Mouse (Mus musculus): Measurements from ENCODE around the gene Rom1. TPM values are rescaled to one million over a fixed set of nuclear protein-coding genes. Genes with fewer than 3 reads are reported as not detected.
A peak's percentile ranks its signal among the peaks of the same experiment; 100 is the strongest.
"Not testable (repeated sequence)": the region's sequence is repeated elsewhere in the genome, so short reads cannot be mapped to it uniquely, and the experiment has no call there.

Rom1 gene
- 3.9 and 4.9 TPM in 2 replicates for polyA plus RNA-seq (2015; fragmentation: Nextera tagmentation; extraction: Ambion mirVana)

- H3K9ac ChIP-seq: peak within 1 kb of the TSS; percentile 78
- peak within 1 kb of the TSS; percentile 81 for H3K4me3 ChIP-seq (replicated peaks)
- no peaks in the 10 kb centered on the region for H3K9me3 ChIP-seq (replicated peaks)
- WGBS: under 1% methylated on average over 66 of the region's 74 CpGs
- peak; percentile 87 for ATAC-seq (replicated peaks; ENCODE audit: low FRiP score)
- H3K4me1 ChIP-seq: peaks cover 26% of the 10 kb centered on the region
- peak within 1 kb of the TSS; percentile 78 for H3K4me2 ChIP-seq
- no peaks in the 10 kb centered on the region for H3K27me3 ChIP-seq
- peaks cover 56% of the 10 kb centered on the region for H3K36me3 ChIP-seq
- peak within 1 kb of the TSS; percentile 90 for H3K27ac ChIP-seq
Observed at GRCm38 (mm10) chr19:8929224-8930088, at the start of gene Rom1, which contains the start of gene Eml3. Gene Rom1 (minus strand): TSS chr19:8929356. Gene Eml3 (plus strand): TSS chr19:8929552.

GRCm38 (mm10) chr19:8976535-8976934 lies 47.4 kb upstream of the Rom1 start:
- H3K27ac ChIP-seq: peak overlapping the region; percentile 5; the same call in 1 of the 2 replicates
- H3K9me3 ChIP-seq (replicated peaks): no peaks in the 10 kb centered on the region
- H3K4me2 ChIP-seq: no peak overlapping the region
- no peaks in the 10 kb centered on the region for H3K27me3 ChIP-seq
- H3K4me3 ChIP-seq (replicated peaks): no peak overlapping the region
- peak; percentile 87; the same call in 1 of the 2 replicates for ATAC-seq (replicated peaks; ENCODE audit: low FRiP score)
- H3K4me1 ChIP-seq: peaks cover 6% of the 10 kb centered on the region; the same call in 1 of the 2 replicates
- WGBS: 39% methylated on average over 3 of the region's 3 CpGs
- no peak overlapping the region for H3K9ac ChIP-seq
- peaks cover 96% of the 10 kb centered on the region for H3K36me3 ChIP-seq

GRCm38 (mm10) chr19:8975491-8975890 lies 46.3 kb upstream of the Rom1 start:
- ATAC-seq (replicated peaks; ENCODE audit: low FRiP score): no peak
- H3K9me3 ChIP-seq (replicated peaks): no peaks in the 10 kb centered on the region
- H3K9ac ChIP-seq: no peak overlapping the region
- peaks cover 100% of the 10 kb centered on the region for H3K36me3 ChIP-seq
- H3K27ac ChIP-seq: peak overlapping the region; percentile 13; the same call in 1 of the 2 replicates
- WGBS: 89% methylated on average over 2 of the region's 2 CpGs
- no peaks in the 10 kb centered on the region for H3K27me3 ChIP-seq
- H3K4me1 ChIP-seq: peaks cover 6% of the 10 kb centered on the region; the same call in 1 of the 2 replicates
- no peak overlapping the region for H3K4me2 ChIP-seq
- H3K4me3 ChIP-seq (replicated peaks): no peak overlapping the region

GRCm38 (mm10) chr19:8974638-8975037 lies 45.5 kb upstream of the Rom1 start:
- Histone ChIP-seq H3K27me3 (no peaks in the 10 kb centered on the region), H3K9me3 (replicated peaks) (no peaks in the 10 kb centered on the region), H3K4me2 (no peak overlapping the region), H3K4me3 (replicated peaks) (no peak overlapping the region), H3K36me3 (peaks cover 100% of the 10 kb centered on the region), H3K27ac (peak overlapping the region; percentile 13; the same call in 1 of the 2 replicates), H3K9ac (no peak overlapping the region), H3K4me1 (peaks cover 11% of the 10 kb centered on the region; the same call in 1 of the 2 replicates)
- WGBS: 82% methylated on average over 1 of the region's 1 CpGs
- ATAC-seq (replicated peaks; ENCODE audit: low FRiP score): no peak

GRCm38 (mm10) chr19:8972491-8972890 lies 43.3 kb upstream of the Rom1 start:
- Histone ChIP-seq H3K4me1 (peaks cover 26% of the 10 kb centered on the region), H3K36me3 (peaks cover 91% of the 10 kb centered on the region)
- ATAC-seq (replicated peaks; ENCODE audit: low FRiP score); H3K9ac ChIP-seq; H3K27ac ChIP-seq; H3K4me3 ChIP-seq (replicated peaks); H3K27me3 ChIP-seq; H3K4me2 ChIP-seq; H3K9me3 ChIP-seq (replicated peaks): not testable (repeated sequence)
- 86% methylated on average over 8 of the region's 8 CpGs for WGBS

GRCm38 (mm10) chr19:8967893-8968292 lies 38.7 kb upstream of the Rom1 start:
- WGBS: 2% methylated on average over 9 of the region's 9 CpGs
- Histone ChIP-seq H3K27ac (peak overlapping the region; percentile 90; the same call in 1 of the 2 replicates), H3K9me3 (replicated peaks) (no peaks in the 10 kb centered on the region), H3K4me2 (peak overlapping the region; percentile 76), H3K27me3 (no peaks in the 10 kb centered on the region), H3K9ac (peak overlapping the region; percentile 86), H3K4me1 (peaks cover 33% of the 10 kb centered on the region), H3K4me3 (replicated peaks) (peak overlapping the region; percentile 84), H3K36me3 (peaks cover 76% of the 10 kb centered on the region)
- ATAC-seq (replicated peaks; ENCODE audit: low FRiP score): no peak

GRCm38 (mm10) chr19:8967373-8967743 lies 38.2 kb upstream of the Rom1 start:
- ATAC-seq (replicated peaks; ENCODE audit: low FRiP score): no peak
- WGBS: under 1% methylated on average over 8 of the region's 8 CpGs
- peaks cover 76% of the 10 kb centered on the region for H3K36me3 ChIP-seq
- H3K27me3 ChIP-seq: no peaks in the 10 kb centered on the region
- peak overlapping the region; percentile 84 for H3K4me3 ChIP-seq (replicated peaks)
- no peaks in the 10 kb centered on the region for H3K9me3 ChIP-seq (replicated peaks)
- peak overlapping the region; percentile 76 for H3K4me2 ChIP-seq
- peak overlapping the region; percentile 90 for H3K27ac ChIP-seq
- H3K4me1 ChIP-seq: peaks cover 33% of the 10 kb centered on the region
- peak overlapping the region; percentile 86 for H3K9ac ChIP-seq

- peak within 1 kb of the TSS; percentile 94 for H3K27ac ChIP-seq
- H3K36me3 ChIP-seq: peaks cover 76% of the 10 kb centered on the region
- no peaks in the 10 kb centered on the region for H3K9me3 ChIP-seq (replicated peaks)
- H3K9ac ChIP-seq: peak within 1 kb of the TSS; percentile 86
- ATAC-seq (replicated peaks; ENCODE audit: low FRiP score): peak; percentile 99
- under 1% methylated on average over 52 of the region's 52 CpGs for WGBS
- H3K4me3 ChIP-seq (replicated peaks): peak within 1 kb of the TSS; percentile 84
- no peaks in the 10 kb centered on the region for H3K27me3 ChIP-seq
- peaks cover 33% of the 10 kb centered on the region for H3K4me1 ChIP-seq
- peak within 1 kb of the TSS; percentile 76 for H3K4me2 ChIP-seq
Observed at GRCm38 (mm10) chr19:8966590-8967372, 37.6 kb upstream of the Rom1 start, which contains the start of gene Eef1g. Gene Eef1g (plus strand): TSS chr19:8967041.

GRCm38 (mm10) chr19:8966198-8966589 lies 37.0 kb upstream of the Rom1 start:
- no peak for ATAC-seq (replicated peaks; ENCODE audit: low FRiP score)
- peaks cover 76% of the 10 kb centered on the region for H3K36me3 ChIP-seq
- 28% methylated on average over 5 of the region's 5 CpGs for WGBS

GRCm38 (mm10) chr19:8965771-8966170 lies 36.6 kb upstream of the Rom1 start:
- Histone ChIP-seq H3K27ac (peak overlapping the region; percentile 94), H3K4me1 (peaks cover 33% of the 10 kb centered on the region), H3K4me3 (replicated peaks) (peak overlapping the region; percentile 84), H3K27me3 (no peaks in the 10 kb centered on the region), H3K36me3 (peaks cover 76% of the 10 kb centered on the region), H3K9me3 (replicated peaks) (no peaks in the 10 kb centered on the region), H3K9ac (peak overlapping the region; percentile 53), H3K4me2 (peak overlapping the region; percentile 76)
- WGBS: 72% methylated on average over 8 of the region's 8 CpGs
- ATAC-seq (replicated peaks; ENCODE audit: low FRiP score): no peak

More at GRCm38 (mm10) chr19:8966198-8966589, 37.0 kb upstream of the Rom1 start:
- H3K27ac ChIP-seq: peak overlapping the region; percentile 94
- H3K27me3 ChIP-seq: no peaks in the 10 kb centered on the region
- peak overlapping the region; percentile 76 for H3K4me2 ChIP-seq
- peaks cover 33% of the 10 kb centered on the region for H3K4me1 ChIP-seq
- H3K9ac ChIP-seq: peak overlapping the region; percentile 53
- H3K9me3 ChIP-seq (replicated peaks): no peaks in the 10 kb centered on the region
- peak overlapping the region; percentile 84 for H3K4me3 ChIP-seq (replicated peaks)

- Histone ChIP-seq H3K4me1 (peaks cover 32% of the 10 kb centered on the region), H3K4me2 (no peak overlapping the region), H3K27me3 (no peaks in the 10 kb centered on the region), H3K36me3 (peaks cover 76% of the 10 kb centered on the region), H3K4me3 (replicated peaks) (no peak overlapping the region), H3K9me3 (replicated peaks) (no peaks in the 10 kb centered on the region), H3K9ac (0 out of 2 replicates have a peak overlapping the region, but pooled peaks have one; percentile 53), H3K27ac (no peak overlapping the region)
- ATAC-seq (replicated peaks; ENCODE audit: low FRiP score): no peak
- 82% methylated on average over 11 of the region's 11 CpGs for WGBS
Observed at GRCm38 (mm10) chr19:8965075-8965474, 35.9 kb upstream of the Rom1 start.

All from kidney, embryonic 15.5 days (tissue).